Mouse (Mus musculus) midbrain, embryonic 12.5 days (tissue): ENCODE results near the gene Srd5a3. TPM values are rescaled to one million over a fixed set of nuclear protein-coding genes. Genes with fewer than 3 reads are reported as not detected.
"Not testable (repeated sequence)": the region's sequence is repeated elsewhere in the genome, so short reads cannot be mapped to it uniquely, and the experiment has no call there.

Source experiments
- ATAC-seq: fragments of 200-750 bp; cut with Nextera tagmentation; 2 replicates; pipeline ENCODE4 v1.8.0; 2017; ENCODE audit warnings: low read depth, moderate TSS enrichment, moderate library complexity; ENCODE audit not compliant: low FRiP score
- H3K27ac ChIP-seq: fragments of 300-500 bp; sonication (generic); replicated peaks from 2 replicates; pipeline ENCODE4 v1.5.1; 2016; ENCODE audit warnings: mild to moderate bottlenecking
- H3K27me3 ChIP-seq: fragments of 300-500 bp; sonication (generic); 2 replicates; pipeline ENCODE4 v1.6.1; 2016; ENCODE audit warnings: mild to moderate bottlenecking
- H3K36me3 ChIP-seq: fragments of 300-500 bp; sonication (generic); 2 replicates; pipeline ENCODE4 v1.6.1; 2016
- H3K4me1 ChIP-seq: fragments of 300-500 bp; sonication (generic); 2 replicates; pipeline ENCODE4 v1.6.1; 2016
- H3K4me2 ChIP-seq: fragments of 300-500 bp; sonication (generic); replicated peaks from 2 replicates; pipeline ENCODE4 v1.6.1; 2016; ENCODE audit warnings: mild to moderate bottlenecking, moderate library complexity
- H3K4me3 ChIP-seq: fragments of 300-500 bp; sonication (generic); 2 replicates; pipeline ENCODE4 v1.5.1; 2016; ENCODE audit warnings: mild to moderate bottlenecking
- H3K9ac ChIP-seq: fragments of 300-500 bp; sonication (generic); replicated peaks from 2 replicates; pipeline ENCODE4 v1.6.1; 2016; ENCODE audit warnings: mild to moderate bottlenecking, moderate library complexity
- H3K9me3 ChIP-seq: fragments of 300-500 bp; sonication (generic); 2 replicates; pipeline ENCODE4 v1.6.1; 2016; ENCODE audit warnings: mild to moderate bottlenecking
- WGBS: fragments of 180-500 bp; shearing (Covaris S2); methylation state at CpG from one replicate; pipeline ENCODE4 v1.1.7; 2016; 5-methylcytosine and 5-hydroxymethylcytosine counted together
- polyA plus RNA-seq: library from polyadenylated mRNA; unstranded; fragments of >200 nt; fragmentation: Nextera tagmentation; extraction: Ambion mirVana; gene quantifications from 2 replicates; pipeline ENCODE4 v1.2.1, GENCODE M21; 2016

Srd5a3 gene
- polyA plus RNA-seq, result 15.4 and 15.8 TPM in 2 replicates

DNA sequence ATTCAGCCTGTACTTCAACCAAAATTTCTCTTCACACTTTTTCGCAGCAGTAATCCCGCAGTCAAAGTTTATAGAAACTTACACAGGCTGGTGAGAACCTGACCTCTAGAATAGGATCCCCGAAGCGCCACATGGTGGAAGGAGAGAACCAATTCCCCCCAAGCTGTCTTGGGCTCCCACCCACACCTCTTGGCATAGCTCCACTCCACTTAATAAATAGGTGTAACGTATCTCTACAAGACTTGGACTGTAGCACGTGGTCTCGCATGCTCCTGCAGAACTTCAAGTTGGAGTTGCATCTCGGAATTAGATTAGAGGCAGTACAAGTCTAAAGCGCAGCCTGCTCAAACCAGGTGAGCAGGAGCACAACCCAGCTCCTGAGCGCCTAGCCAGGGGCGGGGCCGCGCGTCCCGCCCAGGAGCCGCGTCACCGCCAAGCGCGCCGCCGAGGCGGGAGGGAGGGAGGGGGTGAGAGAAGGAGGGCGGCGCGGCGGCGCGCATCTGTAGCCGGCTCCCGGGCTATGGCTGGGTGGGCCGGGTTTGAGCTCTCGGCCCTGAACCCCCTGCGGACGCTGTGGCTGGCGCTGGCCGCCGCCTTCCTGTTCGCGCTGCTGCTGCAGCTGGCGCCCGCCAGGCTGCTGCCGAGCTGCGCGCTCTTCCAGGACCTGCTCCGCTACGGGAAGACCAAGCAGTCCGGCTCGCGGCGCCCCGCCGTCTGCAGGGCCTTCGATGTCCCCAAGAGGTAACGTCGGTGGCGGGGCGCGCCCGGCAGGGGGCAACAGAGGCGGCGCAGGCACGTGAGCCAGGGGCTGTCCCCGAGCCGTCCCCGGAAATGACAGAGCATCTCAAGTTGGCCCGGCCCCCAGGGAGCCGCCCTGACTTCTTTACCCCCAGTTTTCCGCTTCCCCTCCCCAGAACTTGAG is at the start of gene Srd5a3:
Srd5a3 (plus strand) TSS at position 464 of the 922 bp plus-strand sequence.
- Histone ChIP-seq H3K36me3 (no peaks in the 10 kb centered on the region), H3K27ac (peak within 1 kb of the TSS; percentile 94), H3K9me3 (no peaks in the 10 kb centered on the region), H3K9ac (peak within 1 kb of the TSS; percentile 83), H3K4me1 (peaks cover 16% of the 10 kb centered on the region; the same call in 1 of the 2 replicates), H3K27me3 (peaks cover 24% of the 10 kb centered on the region), H3K4me2 (peak within 1 kb of the TSS; percentile 76), H3K4me3 (peak within 1 kb of the TSS; percentile 73)
- ATAC-seq, result peak; percentile 96
- 2% methylated on average over 64 of the region's 69 CpGs for WGBS

DNA sequence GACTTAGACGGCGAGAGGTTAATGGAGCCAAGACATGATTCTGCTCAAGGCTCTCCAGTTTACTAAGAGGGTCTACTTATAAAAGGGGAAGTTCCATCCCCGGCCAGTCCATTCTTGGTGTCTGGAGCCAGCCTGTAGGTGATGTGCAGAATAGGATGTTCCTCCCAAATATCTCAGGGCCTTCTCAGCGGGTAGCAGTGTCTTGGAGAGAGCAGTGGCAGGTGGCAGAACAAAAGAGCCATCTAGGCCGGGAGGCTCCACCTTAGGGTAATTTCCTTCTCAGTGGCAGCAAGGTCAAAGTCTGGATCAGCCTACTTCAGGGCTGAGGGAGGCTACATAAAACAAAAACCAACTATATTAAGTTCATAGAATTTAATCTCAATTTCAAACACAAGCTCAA is 36.3 kb upstream of the Srd5a3 start:
- H3K4me3 ChIP-seq, H3K27me3 ChIP-seq, H3K36me3 ChIP-seq, H3K27ac ChIP-seq, H3K9ac ChIP-seq, H3K4me1 ChIP-seq, H3K9me3 ChIP-seq, ATAC-seq, H3K4me2 ChIP-seq: not testable (repeated sequence)
- 81% methylated on average over 5 of the region's 5 CpGs for WGBS

DNA sequence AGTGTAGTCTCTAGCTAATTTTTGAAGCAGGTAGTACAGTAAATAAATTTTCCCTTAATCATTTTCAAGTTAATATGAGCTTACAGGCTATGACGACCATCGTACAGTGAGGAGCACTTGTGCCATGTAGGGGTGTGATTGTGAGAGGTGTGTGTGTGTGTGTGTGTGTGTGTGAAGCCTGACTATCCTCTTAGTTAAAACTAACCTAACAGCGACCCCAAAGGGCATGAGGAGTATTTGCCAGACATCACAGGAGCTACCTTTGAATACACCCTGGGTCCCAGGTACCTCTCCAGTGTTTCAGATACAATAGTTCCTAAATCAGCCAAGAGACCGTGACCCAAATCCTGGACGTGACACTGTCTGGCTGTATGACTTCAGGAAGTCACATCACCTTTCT is 32.8 kb upstream of the Srd5a3 start:
- ATAC-seq, result no peak
- Histone ChIP-seq H3K9ac (no peak overlapping the region), H3K36me3 (no peaks in the 10 kb centered on the region), H3K27me3 (no peaks in the 10 kb centered on the region), H3K27ac (no peak overlapping the region), H3K4me3 (no peak overlapping the region), H3K4me2 (no peak overlapping the region), H3K4me1 (no peaks in the 10 kb centered on the region), H3K9me3 (no peaks in the 10 kb centered on the region)
- 82% methylated on average over 5 of the region's 5 CpGs for WGBS

DNA sequence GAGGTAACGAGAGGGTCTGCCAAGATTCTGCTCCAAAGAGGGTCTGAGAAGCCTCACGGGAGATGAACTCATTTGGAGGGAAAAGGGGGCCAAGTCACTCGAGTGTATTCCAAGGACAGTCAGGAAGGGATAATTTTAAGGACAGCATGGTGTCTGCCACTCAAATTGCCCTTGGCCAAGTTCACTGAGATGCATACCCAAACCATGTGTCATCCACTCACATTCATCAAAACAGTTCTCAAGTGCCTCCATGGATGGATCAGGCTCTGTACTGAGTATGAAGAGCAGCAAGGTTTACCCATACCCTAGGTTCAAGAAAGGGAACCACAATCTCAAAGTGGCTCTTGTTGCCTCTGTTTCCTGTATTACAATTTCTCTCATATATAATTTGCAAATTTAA is 31.6 kb upstream of the Srd5a3 start:
- Histone ChIP-seq H3K27ac (no peak overlapping the region), H3K9ac (no peak overlapping the region), H3K9me3 (no peaks in the 10 kb centered on the region), H3K4me3 (no peak overlapping the region), H3K27me3 (no peaks in the 10 kb centered on the region), H3K4me2 (no peak overlapping the region), H3K36me3 (no peaks in the 10 kb centered on the region), H3K4me1 (no peaks in the 10 kb centered on the region)
- ATAC-seq, result no peak
- WGBS, result 83% methylated on average over 3 of the region's 3 CpGs

DNA sequence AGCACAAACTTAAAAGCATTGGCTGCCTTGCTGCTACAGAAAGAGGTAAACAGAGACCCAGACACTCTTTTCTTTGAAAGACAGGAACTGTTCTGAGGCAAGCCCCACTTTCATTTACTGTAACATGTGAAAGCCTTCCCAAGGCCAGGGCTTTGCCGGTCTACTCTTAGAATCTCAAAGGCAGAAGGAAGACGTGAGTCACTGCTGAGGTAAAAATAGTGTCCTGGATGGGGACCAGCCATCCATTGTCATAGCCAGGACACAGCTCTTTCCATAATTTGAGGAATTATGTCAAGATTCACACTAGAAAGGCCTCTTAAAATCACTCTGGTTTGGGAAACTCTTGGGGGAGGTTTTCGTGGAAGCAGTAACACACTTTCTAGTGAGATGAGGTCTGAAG is 28.9 kb upstream of the Srd5a3 start:
- Histone ChIP-seq H3K9ac (no peak overlapping the region), H3K4me3 (no peak overlapping the region), H3K9me3 (no peaks in the 10 kb centered on the region), H3K27me3 (no peaks in the 10 kb centered on the region), H3K27ac (no peak overlapping the region), H3K4me2 (no peak overlapping the region), H3K4me1 (no peaks in the 10 kb centered on the region), H3K36me3 (no peaks in the 10 kb centered on the region)
- WGBS, result 91% methylated on average over 3 of the region's 3 CpGs
- no peak for ATAC-seq

DNA sequence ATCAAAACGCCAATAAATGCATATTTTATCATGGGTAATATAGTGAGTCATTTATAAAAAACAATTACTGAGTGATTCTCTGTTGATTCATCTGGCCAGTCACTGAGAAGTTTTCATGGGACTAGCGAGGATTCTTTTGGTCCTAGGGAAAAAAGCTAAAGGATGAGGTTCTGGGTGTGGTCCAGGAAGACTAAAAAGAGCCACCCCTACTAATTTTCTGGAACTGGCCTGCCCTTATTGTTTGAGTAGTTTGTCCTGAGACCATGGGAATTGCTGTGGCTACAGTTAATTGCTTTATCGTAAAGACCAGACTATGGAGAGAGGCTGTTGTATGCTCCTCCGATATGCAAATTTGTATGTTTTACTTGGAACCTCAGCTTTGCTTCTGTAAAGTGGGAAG is 28.1 kb upstream of the Srd5a3 start:
- WGBS, result 86% methylated on average over 4 of the region's 4 CpGs
- no peak for ATAC-seq

DNA sequence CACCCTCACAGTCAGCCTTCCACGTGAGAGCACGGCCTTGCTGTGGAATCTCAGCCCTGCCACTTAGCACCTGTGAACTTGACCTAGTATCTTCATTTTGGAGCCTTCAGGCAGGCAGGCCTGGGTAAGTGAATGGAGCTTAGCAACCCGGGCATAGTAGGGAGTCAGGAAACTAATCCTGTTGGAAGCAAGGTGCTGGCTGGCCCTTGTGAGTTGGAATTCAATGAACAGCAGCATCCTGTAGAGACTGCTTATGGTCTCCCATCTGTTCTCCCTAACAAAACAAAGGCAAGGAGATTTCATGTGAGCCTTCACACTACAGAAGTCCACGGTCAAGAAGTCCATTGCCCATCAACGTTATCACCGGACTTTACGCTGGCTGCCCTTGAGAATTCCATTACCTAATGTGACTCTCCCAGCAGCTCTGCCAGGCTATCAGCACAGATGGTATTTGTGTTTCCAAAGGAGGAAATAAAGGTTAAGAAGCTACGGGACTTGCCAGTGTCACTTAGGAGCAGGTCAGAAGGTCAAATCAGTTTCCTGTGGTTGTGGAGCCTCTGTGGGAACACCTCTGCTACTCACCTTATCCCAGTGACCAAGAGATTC is 24.5 kb upstream of the Srd5a3 start:
- no peaks in the 10 kb centered on the region for H3K4me1 ChIP-seq
- H3K4me3 ChIP-seq, result no peak overlapping the region
- no peak overlapping the region for H3K9ac ChIP-seq
- no peak overlapping the region for H3K4me2 ChIP-seq
- ATAC-seq, result no peak
- H3K36me3 ChIP-seq, result no peaks in the 10 kb centered on the region
- 78% methylated on average over 8 of the region's 8 CpGs for WGBS
- H3K27ac ChIP-seq, result no peak overlapping the region
- no peaks in the 10 kb centered on the region for H3K9me3 ChIP-seq
- H3K27me3 ChIP-seq, result no peaks in the 10 kb centered on the region

More for the DNA sequence above, 28.1 kb upstream of the Srd5a3 start:
- H3K27me3 ChIP-seq, result no peaks in the 10 kb centered on the region
- no peak overlapping the region for H3K4me3 ChIP-seq
- no peak overlapping the region for H3K27ac ChIP-seq
- H3K4me2 ChIP-seq, result no peak overlapping the region
- H3K9me3 ChIP-seq, result no peaks in the 10 kb centered on the region
- H3K4me1 ChIP-seq, result no peaks in the 10 kb centered on the region
- no peak overlapping the region for H3K9ac ChIP-seq
- H3K36me3 ChIP-seq, result no peaks in the 10 kb centered on the region

DNA sequence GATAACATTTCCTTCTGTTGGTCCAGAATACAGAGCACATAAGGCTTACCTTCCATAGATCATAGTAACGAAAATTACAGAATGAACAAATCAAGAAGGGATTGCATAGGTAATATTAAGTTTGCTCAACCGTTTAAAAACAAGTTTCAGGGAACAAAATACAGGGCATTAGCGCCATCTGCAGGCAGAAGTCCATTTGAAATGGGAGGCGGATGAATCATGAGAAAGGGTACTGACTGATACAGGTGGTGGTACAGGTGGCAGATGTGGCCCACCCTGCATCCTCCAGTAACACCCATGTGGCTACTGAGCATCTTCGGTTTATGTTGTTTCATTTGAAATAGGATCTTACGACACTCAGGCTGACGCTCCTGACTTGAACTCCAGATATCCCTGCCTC is 21.6 kb upstream of the Srd5a3 start:
- no peak for ATAC-seq
- Histone ChIP-seq H3K4me2 (no peak overlapping the region), H3K4me1 (no peaks in the 10 kb centered on the region), H3K27ac (no peak overlapping the region), H3K4me3 (no peak overlapping the region), H3K27me3 (no peaks in the 10 kb centered on the region), H3K36me3 (no peaks in the 10 kb centered on the region), H3K9me3 (0 out of 2 replicates have a peak, but pooled peaks cover 4% of the 10 kb centered on the region), H3K9ac (no peak overlapping the region)
- 35% methylated on average over 7 of the region's 7 CpGs for WGBS

DNA sequence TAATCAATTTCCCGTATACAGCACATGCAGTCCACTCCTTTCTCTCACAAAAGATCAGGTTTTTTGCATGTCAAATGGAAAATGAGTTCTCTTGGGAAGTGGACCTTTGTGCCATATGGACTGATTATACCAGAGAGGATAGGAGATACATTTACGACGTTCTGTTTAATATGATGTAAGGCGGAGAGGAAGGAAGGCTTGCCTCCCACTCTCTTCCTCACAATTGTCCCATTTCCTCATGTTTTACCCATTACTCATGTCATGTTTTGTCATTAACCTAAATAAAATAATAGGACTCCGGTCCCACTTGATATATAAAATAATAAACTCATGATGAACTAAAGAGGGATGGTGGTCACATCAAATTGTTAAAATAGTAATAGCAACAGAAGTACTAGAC is 19.4 kb upstream of the Srd5a3 start:
- H3K27me3 ChIP-seq, result no peaks in the 10 kb centered on the region
- H3K9ac ChIP-seq, result no peak overlapping the region
- no peak overlapping the region for H3K27ac ChIP-seq
- no peak overlapping the region for H3K4me3 ChIP-seq
- H3K4me2 ChIP-seq, result no peak overlapping the region
- H3K36me3 ChIP-seq, result no peaks in the 10 kb centered on the region
- H3K9me3 ChIP-seq, result peaks cover 4% of the 10 kb centered on the region; the same call in 1 of the 2 replicates
- 82% methylated on average over 5 of the region's 5 CpGs for WGBS
- ATAC-seq, result no peak
- H3K4me1 ChIP-seq, result no peaks in the 10 kb centered on the region

DNA sequence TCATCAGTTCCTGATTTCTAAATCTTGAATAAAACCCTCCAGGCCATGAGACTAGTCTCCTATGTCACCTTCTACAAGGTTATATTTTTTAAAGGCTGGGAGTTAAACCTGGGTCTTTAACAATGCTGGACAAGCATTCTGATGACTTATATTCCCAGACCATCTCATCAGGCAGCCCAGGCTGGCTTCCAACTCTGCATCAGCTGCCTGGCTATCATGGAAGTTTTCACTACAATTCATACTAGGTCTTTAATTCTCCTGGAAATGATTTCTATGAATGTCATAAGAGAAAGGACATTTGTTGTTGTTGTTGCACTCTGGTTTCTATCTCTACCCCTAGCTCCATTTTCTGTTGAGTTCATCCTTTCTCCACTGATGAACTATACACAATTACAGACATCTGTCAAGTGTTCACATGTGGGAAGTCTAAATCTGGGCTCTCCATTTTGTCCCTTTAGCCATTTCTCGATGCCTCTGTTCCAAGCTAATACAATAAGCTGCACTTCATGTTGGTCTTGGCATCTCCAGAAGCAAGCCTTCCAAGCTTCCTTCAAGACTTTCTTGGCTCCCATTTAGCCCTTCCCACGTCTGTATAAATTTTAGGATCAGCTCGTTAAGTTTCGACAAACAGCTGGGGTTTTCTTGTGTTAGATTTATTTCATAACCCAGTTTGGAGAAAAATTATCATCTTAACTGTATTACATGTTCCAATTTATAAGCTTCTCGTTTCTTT is 12.3 kb upstream of the Srd5a3 start:
- H3K4me1 ChIP-seq, result peaks cover 6% of the 10 kb centered on the region; the same call in 1 of the 2 replicates
- WGBS, result 87% methylated on average over 5 of the region's 5 CpGs
- peaks cover 6% of the 10 kb centered on the region; the same call in 1 of the 2 replicates for H3K27me3 ChIP-seq
- no peak overlapping the region for H3K9ac ChIP-seq
- H3K36me3 ChIP-seq, result no peaks in the 10 kb centered on the region
- H3K4me2 ChIP-seq, result no peak overlapping the region
- no peak overlapping the region for H3K27ac ChIP-seq
- H3K4me3 ChIP-seq, result no peak overlapping the region
- H3K9me3 ChIP-seq, result peaks cover 2% of the 10 kb centered on the region; the same call in 1 of the 2 replicates
- no peak for ATAC-seq

DNA sequence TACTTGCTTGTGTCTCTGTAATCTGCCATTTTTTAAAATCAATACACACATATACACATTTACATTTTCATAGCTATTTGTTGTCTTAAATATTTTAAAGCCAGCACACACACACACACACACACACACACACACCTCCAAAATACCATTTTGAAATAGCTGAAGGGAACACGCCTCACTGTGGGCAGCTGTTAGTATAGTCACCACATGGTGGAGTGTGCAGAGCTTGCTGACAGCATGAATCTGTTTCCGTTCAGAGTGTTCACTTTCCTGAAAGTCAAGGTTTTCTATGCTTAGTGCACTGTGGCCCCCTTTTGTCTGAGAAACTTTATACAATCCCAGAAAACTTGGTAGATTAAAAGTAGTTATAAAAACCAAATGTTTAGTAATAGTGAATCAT is 9.8 kb upstream of the Srd5a3 start:
- H3K4me2 ChIP-seq, result no peak overlapping the region
- WGBS, result 56% methylated on average over 2 of the region's 2 CpGs
- H3K4me3 ChIP-seq, result no peak overlapping the region
- H3K9me3 ChIP-seq, result no peaks in the 10 kb centered on the region
- peaks cover 6% of the 10 kb centered on the region; the same call in 1 of the 2 replicates for H3K27me3 ChIP-seq
- H3K9ac ChIP-seq, result no peak overlapping the region
- H3K36me3 ChIP-seq, result no peaks in the 10 kb centered on the region
- H3K4me1 ChIP-seq, result peaks cover 6% of the 10 kb centered on the region; the same call in 1 of the 2 replicates
- no peak overlapping the region for H3K27ac ChIP-seq
- no peak for ATAC-seq

DNA sequence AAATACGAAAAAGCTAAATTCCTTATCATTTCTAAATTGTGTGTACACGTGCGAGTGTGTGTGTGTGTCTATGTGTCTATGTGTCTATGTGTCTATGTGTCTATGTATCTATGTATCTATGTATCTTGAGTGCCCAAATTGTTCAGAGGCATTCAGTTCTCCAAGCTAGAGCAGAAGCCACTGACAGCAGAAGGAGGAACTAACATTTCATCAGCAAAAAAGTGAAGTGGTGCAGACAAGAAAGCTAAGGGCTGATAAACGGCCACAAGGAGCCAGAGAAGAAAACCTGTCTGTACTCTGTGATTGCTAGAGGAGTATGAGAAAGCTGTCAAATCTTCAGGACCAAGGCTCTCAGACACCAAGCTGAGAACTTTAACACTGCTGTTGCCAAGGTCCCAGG is 8.1 kb upstream of the Srd5a3 start:
- no peaks in the 10 kb centered on the region for H3K36me3 ChIP-seq
- H3K9me3 ChIP-seq, result no peaks in the 10 kb centered on the region
- no peak overlapping the region for H3K4me2 ChIP-seq
- peaks cover 13% of the 10 kb centered on the region; the same call in 1 of the 2 replicates for H3K27me3 ChIP-seq
- H3K27ac ChIP-seq, result no peak overlapping the region
- ATAC-seq, result no peak
- no peak overlapping the region for H3K4me3 ChIP-seq
- peaks cover 6% of the 10 kb centered on the region; the same call in 1 of the 2 replicates for H3K4me1 ChIP-seq
- no peak overlapping the region for H3K9ac ChIP-seq
- WGBS, result 86% methylated on average over 4 of the region's 4 CpGs
